Mouse (Mus musculus) embryonic facial prominence, embryonic 12.5 days (tissue): ENCODE results near the gene Dner. TPM values are rescaled to one million over a fixed set of nuclear protein-coding genes. Genes with fewer than 3 reads are reported as not detected.
"Not testable (repeated sequence)": the region's sequence is repeated elsewhere in the genome, so short reads cannot be mapped to it uniquely, and the experiment has no call there.

ENCODE experiments used
- ATAC-seq: fragments of 200-750 bp; cut with Nextera tagmentation; 2 replicates; pipeline ENCODE4 v1.8.0; 2017; ENCODE audit not compliant: insufficient number of reproducible peaks, insufficient read depth, low FRiP score, low TSS enrichment
- H3K27ac ChIP-seq: fragments of 300-500 bp; sonication (generic); 2 replicates; pipeline ENCODE4 v1.5.1; 2016; ENCODE audit warnings: mild to moderate bottlenecking
- H3K27me3 ChIP-seq: fragments of 300-500 bp; sonication (generic); 2 replicates; pipeline ENCODE4 v1.6.1; 2016; ENCODE audit warnings: mild to moderate bottlenecking, moderate library complexity
- H3K36me3 ChIP-seq: fragments of 300-500 bp; sonication (generic); 2 replicates; pipeline ENCODE4 v1.6.1; 2016; ENCODE audit warnings: mild to moderate bottlenecking
- H3K4me1 ChIP-seq: fragments of 300-500 bp; sonication (generic); 2 replicates; pipeline ENCODE4 v1.6.1; 2016
- H3K4me2 ChIP-seq: fragments of 300-500 bp; sonication (generic); replicated peaks from 2 replicates; pipeline ENCODE4 v1.6.1; 2016; ENCODE audit warnings: mild to moderate bottlenecking, moderate library complexity
- H3K4me3 ChIP-seq: fragments of 300-500 bp; sonication (generic); 2 replicates; pipeline ENCODE4 v1.5.1; 2016; ENCODE audit warnings: mild to moderate bottlenecking
- H3K9ac ChIP-seq: fragments of 300-500 bp; sonication (generic); 2 replicates; pipeline ENCODE4 v1.6.1; 2016; ENCODE audit warnings: mild to moderate bottlenecking, moderate library complexity
- H3K9me3 ChIP-seq: fragments of 300-500 bp; sonication (generic); 2 replicates; pipeline ENCODE4 v1.6.1; 2016; ENCODE audit warnings: mild to moderate bottlenecking, moderate library complexity
- WGBS: fragments of 180-500 bp; shearing (Covaris S2); methylation state at CpG from one replicate; pipeline ENCODE4 v1.1.7; 2016; 5-methylcytosine and 5-hydroxymethylcytosine counted together
- microRNA-seq: library from miRNA; unstranded; fragments of <30 nt; microRNA quantifications from one replicate; pipeline ENCODE4, GENCODE M21; 2017
- polyA plus RNA-seq: library from polyadenylated mRNA; unstranded; fragments of >200 nt; fragmentation: Nextera tagmentation; extraction: Ambion mirVana; gene quantifications from 2 replicates; pipeline ENCODE4 v1.2.1, GENCODE M21; 2016

Dner gene
- polyA plus RNA-seq, 1 experiment from 2014 or later: 9.0 TPM

- no peak overlapping the region for H3K4me2 ChIP-seq
- no peak overlapping the region for H3K9ac ChIP-seq
- H3K4me3 ChIP-seq: no peak overlapping the region
- no peaks in the 10 kb centered on the region for H3K27me3 ChIP-seq
- no peaks in the 10 kb centered on the region for H3K36me3 ChIP-seq
- no peaks in the 10 kb centered on the region for H3K4me1 ChIP-seq
- no peak overlapping the region for H3K27ac ChIP-seq
- ATAC-seq: no peak
- no peaks in the 10 kb centered on the region for H3K9me3 ChIP-seq
- WGBS: 93% methylated on average over 5 of the region's 5 CpGs
Measured at GRCm38 (mm10) chr1:84357216-84357615, 338.8 kb downstream of the Dner start.

GRCm38 (mm10) chr1:84350262-84350661 lies 345.8 kb downstream of the Dner start:
- WGBS: 85% methylated on average over 2 of the region's 2 CpGs
- Histone ChIP-seq H3K27me3 (no peaks in the 10 kb centered on the region), H3K4me1 (no peaks in the 10 kb centered on the region), H3K4me3 (no peak overlapping the region), H3K9ac (no peak overlapping the region), H3K36me3 (no peaks in the 10 kb centered on the region), H3K9me3 (no peaks in the 10 kb centered on the region), H3K27ac (no peak overlapping the region), H3K4me2 (no peak overlapping the region)
- no peak for ATAC-seq

- 80% methylated on average over 3 of the region's 3 CpGs for WGBS
- Histone ChIP-seq H3K4me2 (no peak overlapping the region), H3K4me3 (no peak overlapping the region), H3K27me3 (no peaks in the 10 kb centered on the region), H3K27ac (no peak overlapping the region), H3K36me3 (no peaks in the 10 kb centered on the region), H3K9me3 (no peaks in the 10 kb centered on the region), H3K9ac (no peak overlapping the region), H3K4me1 (no peaks in the 10 kb centered on the region)
- no peak for ATAC-seq
Measured at GRCm38 (mm10) chr1:84347796-84348476, 348.1 kb downstream of the Dner start.

- H3K4me2 ChIP-seq, H3K9me3 ChIP-seq, H3K27me3 ChIP-seq, H3K27ac ChIP-seq, H3K9ac ChIP-seq, H3K4me1 ChIP-seq, H3K4me3 ChIP-seq, ATAC-seq, H3K36me3 ChIP-seq: not testable (repeated sequence)
- 48% methylated on average over 3 of the region's 3 CpGs for WGBS
Measured at GRCm38 (mm10) chr1:84332797-84333196, 363.2 kb downstream of the Dner start.

GRCm38 (mm10) chr1:84331861-84332260 lies 364.2 kb downstream of the Dner start:
- not testable (repeated sequence) for H3K27ac ChIP-seq, H3K9me3 ChIP-seq, H3K36me3 ChIP-seq, ATAC-seq, H3K4me2 ChIP-seq, H3K4me1 ChIP-seq, H3K9ac ChIP-seq, H3K4me3 ChIP-seq, H3K27me3 ChIP-seq
- 85% methylated on average over 12 of the region's 12 CpGs for WGBS

GRCm38 (mm10) chr1:84325309-84325708 lies 370.7 kb downstream of the Dner start:
- Histone ChIP-seq H3K36me3 (no peaks in the 10 kb centered on the region), H3K27me3 (no peaks in the 10 kb centered on the region), H3K9me3 (no peaks in the 10 kb centered on the region), H3K4me1 (no peaks in the 10 kb centered on the region), H3K4me3 (no peak overlapping the region), H3K27ac (no peak overlapping the region), H3K9ac (no peak overlapping the region), H3K4me2 (no peak overlapping the region)
- 51% methylated on average over 3 of the region's 3 CpGs for WGBS
- ATAC-seq: no peak

- no peak overlapping the region for H3K27ac ChIP-seq
- H3K27me3 ChIP-seq: no peaks in the 10 kb centered on the region
- no peak overlapping the region for H3K4me2 ChIP-seq
- 66% methylated on average over 4 of the region's 4 CpGs for WGBS
- no peak overlapping the region for H3K4me3 ChIP-seq
- H3K4me1 ChIP-seq: no peaks in the 10 kb centered on the region
- no peak overlapping the region for H3K9ac ChIP-seq
- H3K36me3 ChIP-seq: no peaks in the 10 kb centered on the region
- H3K9me3 ChIP-seq: no peaks in the 10 kb centered on the region
- no peak for ATAC-seq
Measured at GRCm38 (mm10) chr1:84321327-84321726, 374.7 kb downstream of the Dner start.

Small RNA genes lying within 50 kb of the gene (microRNA-seq; reads per million reads assigned to microRNA genes)
- 7.6 reads per million, percentile 24 among the genes with 10 or more reads in this experiment for gene Mir5126

Other genes starting within 250 kb of the Dner start
- gene Fbxo36, start 143.6 kb upstream of the Dner start, polyA plus RNA-seq: 7.7 and 9.1 TPM in 2 replicates
- 83.1 and 85.8 TPM in 2 replicates for gene Trip12, start 144.3 kb upstream of the Dner start, polyA plus RNA-seq
- 0.75 and 1.9 TPM in 2 replicates for gene Slc16a14, start 238.9 kb upstream of the Dner start, polyA plus RNA-seq